Mouse (Mus musculus): ENCODE measurements around the gene Svs4. TPM values are rescaled to one million over a fixed set of nuclear protein-coding genes. Genes with fewer than 3 reads are reported as not detected.
"Not testable (repeated sequence)": the region's sequence is repeated elsewhere in the genome, so short reads cannot be mapped to it uniquely, and the experiment has no call there.

Gene Svs4
- not detected in 2 replicates for polyA plus RNA-seq (2015; fragmentation: Nextera tagmentation; extraction: Ambion mirVana)

DNA sequence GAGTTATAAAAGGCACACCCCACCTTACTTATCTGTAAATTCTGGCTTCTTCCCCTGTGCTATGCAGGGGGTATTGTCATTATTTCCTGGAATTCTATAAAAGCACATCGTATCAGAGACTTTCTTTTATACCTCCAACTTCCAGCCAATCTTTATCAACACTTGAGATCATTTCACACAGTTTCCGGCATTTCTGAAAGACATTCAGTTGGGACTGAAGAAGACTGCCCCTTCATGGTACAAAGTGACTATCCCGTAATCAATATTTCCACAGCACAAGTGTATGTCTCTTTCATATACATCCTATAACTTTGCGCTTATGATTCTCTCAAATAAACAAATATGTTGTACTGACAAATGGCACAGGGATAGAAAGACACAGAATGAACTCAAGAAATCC is at the start of gene Svs4:
TSS of gene Svs4 (minus strand) at position 101 of the 400 bp plus-strand sequence.
- H3K27me3 ChIP-seq (replicated peaks), result no peaks in the 10 kb centered on the region
- H3K36me3 ChIP-seq, result no peaks in the 10 kb centered on the region
- no peaks in the 10 kb centered on the region for H3K9me3 ChIP-seq (replicated peaks)
- H3K4me2 ChIP-seq, result no peak within 1 kb of the TSS
- no peak within 1 kb of the TSS for H3K27ac ChIP-seq (replicated peaks)
- H3K9ac ChIP-seq (replicated peaks), result no peak within 1 kb of the TSS
- H3K4me1 ChIP-seq, result no peaks in the 10 kb centered on the region
- WGBS, result 96% methylated on average over 4 of the region's 4 CpGs
- H3K4me3 ChIP-seq (replicated peaks), result no peak within 1 kb of the TSS
- no peak for ATAC-seq (ENCODE audit: low FRiP score)

DNA sequence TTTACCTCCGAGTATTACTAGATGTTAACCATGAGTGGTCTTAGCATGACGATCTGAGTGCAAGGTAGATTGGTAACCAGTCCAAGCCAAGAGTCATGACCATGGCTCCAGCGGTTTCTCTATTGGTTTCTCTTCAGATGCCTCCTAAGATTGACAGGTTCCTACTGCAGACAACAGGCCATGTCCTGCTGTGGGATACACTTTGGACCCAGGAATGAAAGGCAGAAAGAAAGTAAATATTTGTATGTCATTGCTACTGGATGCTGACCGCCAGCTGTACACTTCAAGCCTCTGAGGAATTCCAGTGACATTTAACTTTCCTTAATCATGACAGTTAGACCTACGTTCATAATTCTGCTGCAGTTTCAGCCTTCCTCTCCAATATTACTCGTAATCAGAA is 42.7 kb upstream of the Svs4 start:
- Histone ChIP-seq H3K27ac (replicated peaks) (no peak overlapping the region), H3K4me2 (no peak overlapping the region), H3K27me3 (replicated peaks) (no peaks in the 10 kb centered on the region), H3K4me3 (replicated peaks) (no peak overlapping the region), H3K36me3 (no peaks in the 10 kb centered on the region), H3K9ac (replicated peaks) (no peak overlapping the region), H3K4me1 (no peaks in the 10 kb centered on the region), H3K9me3 (replicated peaks) (no peaks in the 10 kb centered on the region)
- ATAC-seq (ENCODE audit: low FRiP score), result no peak
- 90% methylated on average over 6 of the region's 6 CpGs for WGBS

DNA sequence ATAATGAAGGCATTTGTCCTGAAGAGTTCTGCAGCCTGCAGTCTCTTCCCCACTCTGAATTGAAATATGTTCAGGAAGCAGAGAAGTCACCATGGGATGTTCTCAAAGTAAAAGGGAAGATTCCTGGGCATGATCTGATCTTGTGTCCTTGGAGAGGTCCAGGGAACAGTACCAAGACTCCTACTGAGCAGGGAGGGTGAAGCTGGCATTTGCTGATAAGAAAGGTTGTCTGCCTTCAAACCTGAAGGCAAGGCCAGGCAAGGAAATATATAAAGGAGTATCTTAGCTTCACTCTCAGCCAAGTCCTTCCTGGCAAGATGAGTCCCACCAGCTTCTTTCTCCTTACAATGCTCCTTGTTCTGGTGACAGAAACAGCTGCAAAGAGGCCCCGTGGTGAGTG is 38.2 kb upstream of the Svs4 start, which contains the start of gene Svs6:
TSS of gene Svs6 (plus strand) at position 301 of the 400 bp plus-strand sequence.
- not testable (repeated sequence) for H3K9me3 ChIP-seq (replicated peaks); H3K9ac ChIP-seq (replicated peaks); H3K4me3 ChIP-seq (replicated peaks); ATAC-seq (ENCODE audit: low FRiP score); H3K36me3 ChIP-seq; H3K27ac ChIP-seq (replicated peaks); H3K27me3 ChIP-seq (replicated peaks); H3K4me2 ChIP-seq; H3K4me1 ChIP-seq
- 75% methylated on average over 1 of the region's 1 CpGs for WGBS

DNA sequence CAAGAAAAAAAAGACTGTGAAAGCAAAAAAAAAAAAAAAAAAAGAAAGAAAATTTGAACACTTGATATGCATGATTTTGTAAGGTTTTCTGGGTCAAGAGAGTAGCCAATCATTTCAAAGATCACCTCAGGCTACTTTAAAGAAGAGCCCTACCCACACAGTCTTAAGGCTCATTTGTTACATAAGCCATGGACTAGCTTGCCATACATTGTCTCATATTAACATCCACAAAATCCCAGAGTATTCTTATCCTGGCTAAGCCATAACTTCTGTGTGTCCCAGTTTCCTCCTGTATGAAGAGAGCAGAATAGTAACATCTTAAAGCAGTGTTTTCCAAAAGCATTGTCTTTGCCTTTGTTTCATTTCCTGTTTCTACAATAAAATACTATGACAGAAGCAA is 37.2 kb upstream of the Svs4 start:
- H3K4me3 ChIP-seq (replicated peaks); H3K9ac ChIP-seq (replicated peaks); H3K4me1 ChIP-seq; H3K36me3 ChIP-seq; H3K27me3 ChIP-seq (replicated peaks); H3K9me3 ChIP-seq (replicated peaks); H3K4me2 ChIP-seq; H3K27ac ChIP-seq (replicated peaks); ATAC-seq (ENCODE audit: low FRiP score): not testable (repeated sequence)

DNA sequence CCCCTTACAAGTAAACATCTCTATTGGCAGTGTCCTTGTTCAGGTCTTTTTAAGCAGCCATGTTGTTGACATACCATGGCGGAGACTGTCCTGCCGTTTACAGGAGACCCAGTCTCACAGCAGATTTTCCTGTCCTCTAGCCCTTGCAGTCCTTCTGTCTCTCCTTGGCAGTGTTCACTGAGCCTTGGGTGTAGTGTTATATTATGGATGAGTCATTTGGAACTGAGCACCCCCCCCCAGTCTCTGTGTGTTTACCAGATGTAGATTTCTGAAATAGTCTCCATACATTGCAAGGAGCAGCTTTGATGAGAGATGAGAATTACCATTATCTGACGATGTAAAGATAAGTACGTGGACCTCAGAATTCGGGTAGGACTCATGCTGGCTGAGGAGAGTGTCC is 34.3 kb upstream of the Svs4 start:
- Histone ChIP-seq H3K4me3 (replicated peaks) (no peak overlapping the region), H3K36me3 (no peaks in the 10 kb centered on the region), H3K4me2 (no peak overlapping the region), H3K4me1 (no peaks in the 10 kb centered on the region), H3K27me3 (replicated peaks) (no peaks in the 10 kb centered on the region), H3K27ac (replicated peaks) (no peak overlapping the region), H3K9me3 (replicated peaks) (no peaks in the 10 kb centered on the region), H3K9ac (replicated peaks) (no peak overlapping the region)
- WGBS, result 94% methylated on average over 5 of the region's 5 CpGs
- ATAC-seq (ENCODE audit: low FRiP score), result no peak

DNA sequence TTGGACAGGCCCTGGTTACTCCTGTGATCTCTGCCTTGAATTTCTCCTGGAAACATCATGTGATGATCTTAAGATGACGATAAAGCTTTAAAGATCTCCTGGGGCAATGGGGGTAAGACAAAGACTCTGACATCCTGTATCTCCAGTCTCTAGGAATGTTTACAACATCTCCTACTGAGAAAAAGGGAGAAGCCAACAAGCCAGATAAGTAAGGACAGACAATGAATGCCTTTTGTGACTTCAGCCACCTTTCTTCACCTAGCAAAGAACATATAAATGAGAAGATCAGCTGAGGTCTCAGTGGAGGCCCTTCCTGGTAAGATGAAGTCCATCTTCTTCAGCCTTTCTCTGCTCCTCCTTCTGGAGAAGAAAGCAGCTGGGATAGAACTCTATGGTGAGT is 10.7 kb upstream of the Svs4 start, which contains the start of gene Svs3a:
TSS of gene Svs3a (plus strand) at position 301 of the 400 bp plus-strand sequence.
- not testable (repeated sequence) for H3K4me3 ChIP-seq (replicated peaks); H3K9me3 ChIP-seq (replicated peaks); H3K27ac ChIP-seq (replicated peaks); H3K4me2 ChIP-seq; ATAC-seq (ENCODE audit: low FRiP score); H3K27me3 ChIP-seq (replicated peaks); H3K9ac ChIP-seq (replicated peaks); H3K36me3 ChIP-seq; H3K4me1 ChIP-seq
- WGBS, result 35% methylated on average over 1 of the region's 1 CpGs

DNA sequence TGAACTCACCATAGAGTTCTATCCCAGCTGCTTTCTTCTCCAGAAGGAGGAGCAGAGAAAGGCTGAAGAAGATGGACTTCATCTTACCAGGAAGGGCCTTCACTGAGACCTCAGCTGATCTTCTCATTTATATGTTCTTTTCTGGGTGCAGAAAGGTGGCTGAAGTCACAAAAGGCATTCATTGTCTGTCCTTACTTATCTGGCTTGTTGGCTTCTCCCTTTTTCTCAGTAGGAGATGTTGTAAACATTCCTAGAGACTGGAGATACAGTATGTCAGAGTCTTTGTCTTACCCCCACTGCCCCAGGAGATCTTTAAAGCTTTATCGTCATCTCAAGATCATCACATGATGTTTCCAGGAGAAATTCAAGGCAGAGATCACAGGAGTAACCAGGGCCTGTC is 21.7 kb downstream of the Svs4 start, which contains the start of gene Svs3b:
TSS of gene Svs3b (minus strand) at position 101 of the 400 bp plus-strand sequence.
- 44% methylated on average over 1 of the region's 1 CpGs for WGBS

DNA sequence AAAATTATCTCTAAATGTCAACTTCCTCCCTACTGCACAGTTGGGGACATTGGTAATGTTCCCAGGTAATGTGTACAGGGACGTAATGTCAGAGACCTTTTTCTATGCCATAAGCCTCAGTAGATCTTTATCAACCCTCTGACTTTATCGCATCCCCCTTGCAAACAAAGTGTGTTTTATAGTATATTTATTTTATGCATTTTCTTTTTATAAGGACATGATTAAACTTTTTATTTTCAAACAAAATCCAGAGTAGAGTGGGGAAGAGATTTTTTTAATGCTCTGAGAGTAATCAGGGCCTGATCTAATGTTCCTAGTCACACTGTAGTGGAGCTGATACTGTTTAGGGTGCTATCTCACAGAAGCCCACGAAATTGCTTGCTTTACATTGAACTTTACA is 39.9 kb downstream of the Svs4 start, which contains the start of gene Svs2:
TSS of gene Svs2 (minus strand) at position 101 of the 400 bp plus-strand sequence.
- no peaks in the 10 kb centered on the region for H3K27me3 ChIP-seq (replicated peaks)
- 89% methylated on average over 3 of the region's 3 CpGs for WGBS
- no peak within 1 kb of the TSS for H3K4me3 ChIP-seq (replicated peaks)
- H3K36me3 ChIP-seq, result no peaks in the 10 kb centered on the region
- H3K9me3 ChIP-seq (replicated peaks), result no peaks in the 10 kb centered on the region
- H3K4me1 ChIP-seq, result no peaks in the 10 kb centered on the region
- ATAC-seq (ENCODE audit: low FRiP score), result no peak
- H3K27ac ChIP-seq (replicated peaks), result no peak within 1 kb of the TSS
- no peak within 1 kb of the TSS for H3K4me2 ChIP-seq
- no peak within 1 kb of the TSS for H3K9ac ChIP-seq (replicated peaks)

More for the DNA sequence above, 21.7 kb downstream of the Svs4 start, which contains the start of gene Svs3b:
- not testable (repeated sequence) for H3K27ac ChIP-seq (replicated peaks); ATAC-seq (ENCODE audit: low FRiP score); H3K9me3 ChIP-seq (replicated peaks); H3K9ac ChIP-seq (replicated peaks); H3K4me3 ChIP-seq (replicated peaks); H3K4me1 ChIP-seq; H3K36me3 ChIP-seq; H3K4me2 ChIP-seq; H3K27me3 ChIP-seq (replicated peaks)

DNA sequence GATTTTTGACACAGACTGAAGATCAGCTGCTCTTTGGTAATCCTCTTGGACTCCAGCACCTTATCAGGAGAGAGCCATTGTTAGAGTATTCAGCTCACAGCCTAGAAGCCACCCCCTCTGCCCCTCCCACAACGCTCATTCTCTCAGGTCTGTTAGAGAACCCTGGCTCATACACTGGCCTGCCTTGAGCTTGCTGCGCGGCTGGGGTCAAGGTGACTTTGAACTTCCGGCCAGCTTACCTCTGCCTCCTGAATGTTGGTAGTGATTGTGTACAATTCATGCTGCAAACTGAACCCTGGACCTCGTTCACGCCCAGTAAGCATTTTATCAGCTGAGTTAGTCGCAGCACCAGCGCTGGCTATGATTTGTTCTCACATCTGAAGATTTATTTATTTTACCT is 45.6 kb downstream of the Svs4 start:
- Histone ChIP-seq H3K36me3 (no peaks in the 10 kb centered on the region), H3K4me3 (replicated peaks) (no peak overlapping the region), H3K4me1 (no peaks in the 10 kb centered on the region), H3K27ac (replicated peaks) (no peak overlapping the region), H3K27me3 (replicated peaks) (no peaks in the 10 kb centered on the region), H3K9me3 (replicated peaks) (no peaks in the 10 kb centered on the region), H3K9ac (replicated peaks) (no peak overlapping the region), H3K4me2 (no peak overlapping the region)
- WGBS, result 93% methylated on average over 8 of the region's 8 CpGs
- no peak for ATAC-seq (ENCODE audit: low FRiP score)

DNA sequence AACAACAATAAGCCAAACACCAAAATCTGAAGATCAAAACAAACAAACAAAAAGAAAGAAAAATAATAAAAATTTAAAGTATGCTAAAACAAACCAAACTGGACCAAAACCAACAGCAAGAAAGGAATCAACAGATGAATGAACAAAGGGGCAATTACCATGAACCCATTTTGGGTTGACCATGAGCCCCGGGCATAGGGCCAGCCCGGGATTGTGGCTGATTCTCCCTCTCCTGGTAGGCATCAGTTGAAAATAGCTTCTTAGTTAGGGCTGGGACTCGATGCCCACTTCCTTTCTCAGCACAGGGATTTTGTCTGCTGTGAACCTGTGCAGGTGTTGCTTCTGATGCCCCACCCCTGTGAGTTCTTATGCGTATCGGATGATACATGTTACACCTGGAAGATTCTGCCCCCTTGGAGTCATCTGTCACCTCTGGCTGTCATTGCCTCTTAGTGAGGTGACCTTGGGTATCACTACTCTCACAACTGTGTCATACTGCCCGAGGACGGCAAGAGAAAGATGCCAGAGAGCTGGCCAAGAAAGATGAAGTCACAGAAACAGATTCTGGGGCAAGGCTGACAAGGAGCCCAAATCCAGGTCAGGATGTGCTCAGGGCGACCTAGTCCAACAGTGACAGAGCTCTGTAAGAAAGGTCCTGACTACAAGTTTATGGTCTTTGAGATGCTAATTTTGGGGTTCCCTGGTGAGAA is 49.7 kb downstream of the Svs4 start:
- H3K27me3 ChIP-seq (replicated peaks), result no peaks in the 10 kb centered on the region
- ATAC-seq (ENCODE audit: low FRiP score), result no peak
- H3K4me1 ChIP-seq, result no peaks in the 10 kb centered on the region
- no peaks in the 10 kb centered on the region for H3K9me3 ChIP-seq (replicated peaks)
- H3K36me3 ChIP-seq, result no peaks in the 10 kb centered on the region
- no peak overlapping the region for H3K27ac ChIP-seq (replicated peaks)
- 88% methylated on average over 8 of the region's 8 CpGs for WGBS
- no peak overlapping the region for H3K4me3 ChIP-seq (replicated peaks)
- H3K9ac ChIP-seq (replicated peaks), result no peak overlapping the region
- no peak overlapping the region for H3K4me2 ChIP-seq
